Mouse (Mus musculus): ENCODE measurements around the gene Lrrc4b. TPM values are rescaled to one million over a fixed set of nuclear protein-coding genes. Genes with fewer than 3 reads are reported as not detected.

Lrrc4b gene
- polyA plus RNA-seq, 1 experiment from 2014 or later = 18.1 TPM

GRCm38 (mm10) chr7:44467811-44468411 is 39.1 kb downstream of the Lrrc4b start, which contains the start of gene Josd2:
TSS of gene Josd2 (plus strand) at chr7:44467980.
- Histone ChIP-seq H3K36me3 (replicated peaks) (no peaks in the 10 kb centered on the region; the same call in 1 of the 2 replicates), H3K4me1 (peaks cover 64% of the 10 kb centered on the region), H3K27ac (peak within 1 kb of the TSS; percentile 95), H3K4me2 (peak within 1 kb of the TSS; percentile 65), H3K9me3 (no peaks in the 10 kb centered on the region), H3K27me3 (replicated peaks) (no peaks in the 10 kb centered on the region), H3K9ac (peak within 1 kb of the TSS; percentile 55), H3K4me3 (peak within 1 kb of the TSS; percentile 52)
- WGBS = under 1% methylated on average over 42 of the region's 42 CpGs
- ATAC-seq (replicated peaks) = peak; percentile 91

- H3K4me1 ChIP-seq = peaks cover 64% of the 10 kb centered on the region
- WGBS = 50% methylated on average over 15 of the region's 15 CpGs
- no peak for ATAC-seq (replicated peaks)
Observed at GRCm38 (mm10) chr7:44468644-44469285, 39.9 kb downstream of the Lrrc4b start.

GRCm38 (mm10) chr7:44469677-44470675 is 41.2 kb downstream of the Lrrc4b start:
- WGBS = 91% methylated on average over 16 of the region's 16 CpGs
- Histone ChIP-seq H3K4me2 (no peak overlapping the region), H3K9me3 (no peaks in the 10 kb centered on the region), H3K27me3 (replicated peaks) (no peaks in the 10 kb centered on the region), H3K4me3 (no peak overlapping the region), H3K9ac (no peak overlapping the region), H3K27ac (peak overlapping the region; percentile 95), H3K4me1 (peaks cover 61% of the 10 kb centered on the region), H3K36me3 (replicated peaks) (no peaks in the 10 kb centered on the region)
- ATAC-seq (replicated peaks) = no peak

More at GRCm38 (mm10) chr7:44468644-44469285, 39.9 kb downstream of the Lrrc4b start:
- no peaks in the 10 kb centered on the region for H3K9me3 ChIP-seq
- no peaks in the 10 kb centered on the region for H3K27me3 ChIP-seq (replicated peaks)
- H3K4me2 ChIP-seq = peak overlapping the region; percentile 65
- peak overlapping the region; percentile 95 for H3K27ac ChIP-seq
- H3K4me3 ChIP-seq = peak overlapping the region; percentile 52
- peak overlapping the region; percentile 55 for H3K9ac ChIP-seq
- H3K36me3 ChIP-seq (replicated peaks) = no peaks in the 10 kb centered on the region

- Histone ChIP-seq H3K27me3 (replicated peaks) (no peaks in the 10 kb centered on the region), H3K36me3 (replicated peaks) (no peaks in the 10 kb centered on the region), H3K9me3 (no peaks in the 10 kb centered on the region), H3K4me3 (no peak overlapping the region), H3K27ac (no peak overlapping the region), H3K4me1 (peaks cover 57% of the 10 kb centered on the region), H3K4me2 (no peak overlapping the region), H3K9ac (no peak overlapping the region)
- WGBS = 89% methylated on average over 16 of the region's 16 CpGs
- no peak for ATAC-seq (replicated peaks)
Observed at GRCm38 (mm10) chr7:44470696-44471612, 42.1 kb downstream of the Lrrc4b start.

- Histone ChIP-seq H3K36me3 (replicated peaks) (no peaks in the 10 kb centered on the region), H3K9ac (no peak overlapping the region), H3K9me3 (no peaks in the 10 kb centered on the region), H3K4me2 (no peak overlapping the region), H3K27ac (no peak overlapping the region), H3K4me1 (peaks cover 48% of the 10 kb centered on the region), H3K4me3 (no peak overlapping the region), H3K27me3 (replicated peaks) (no peaks in the 10 kb centered on the region)
- 47% methylated on average over 6 of the region's 6 CpGs for WGBS
- no peak for ATAC-seq (replicated peaks)
Observed at GRCm38 (mm10) chr7:44471880-44472557, 43.2 kb downstream of the Lrrc4b start.

- WGBS = 25% methylated on average over 1 of the region's 1 CpGs
- no peak overlapping the region for H3K4me3 ChIP-seq
- H3K4me1 ChIP-seq = peaks cover 43% of the 10 kb centered on the region
- H3K9me3 ChIP-seq = no peaks in the 10 kb centered on the region
- no peak overlapping the region for H3K4me2 ChIP-seq
- ATAC-seq (replicated peaks) = no peak
- no peaks in the 10 kb centered on the region for H3K27me3 ChIP-seq (replicated peaks)
- H3K36me3 ChIP-seq (replicated peaks) = no peaks in the 10 kb centered on the region
- no peak overlapping the region for H3K27ac ChIP-seq
- peak overlapping the region; percentile 8; the same call in 1 of the 2 replicates for H3K9ac ChIP-seq
Observed at GRCm38 (mm10) chr7:44472558-44472885, 43.7 kb downstream of the Lrrc4b start.

- Histone ChIP-seq H3K27ac (no peak overlapping the region), H3K9ac (peak overlapping the region; percentile 8), H3K9me3 (no peaks in the 10 kb centered on the region), H3K4me2 (no peak overlapping the region), H3K4me1 (peaks cover 42% of the 10 kb centered on the region), H3K36me3 (replicated peaks) (no peaks in the 10 kb centered on the region), H3K27me3 (replicated peaks) (0 out of 2 replicates have a peak, but pooled peaks cover under 1% of the 10 kb centered on the region), H3K4me3 (no peak overlapping the region)
- ATAC-seq (replicated peaks) = no peak
- 55% methylated on average over 9 of the region's 9 CpGs for WGBS
Observed at GRCm38 (mm10) chr7:44472961-44473646, 44.3 kb downstream of the Lrrc4b start.

- Histone ChIP-seq H3K4me2 (no peak overlapping the region), H3K4me3 (no peak overlapping the region), H3K27me3 (replicated peaks) (peaks cover 5% of the 10 kb centered on the region; the same call in 1 of the 2 replicates), H3K27ac (peak overlapping the region; percentile 58), H3K4me1 (peaks cover 30% of the 10 kb centered on the region), H3K36me3 (replicated peaks) (no peaks in the 10 kb centered on the region), H3K9me3 (no peaks in the 10 kb centered on the region), H3K9ac (no peak overlapping the region)
- 10% methylated on average over 4 of the region's 4 CpGs for WGBS
- peak; percentile 67 for ATAC-seq (replicated peaks)
Observed at GRCm38 (mm10) chr7:44474419-44474818, 45.6 kb downstream of the Lrrc4b start.

- Histone ChIP-seq H3K4me2 (no peak overlapping the region), H3K36me3 (replicated peaks) (no peaks in the 10 kb centered on the region), H3K9ac (no peak overlapping the region), H3K27ac (peak overlapping the region; percentile 58; the same call in 1 of the 2 replicates), H3K4me3 (no peak overlapping the region), H3K27me3 (replicated peaks) (peaks cover 8% of the 10 kb centered on the region; the same call in 1 of the 2 replicates), H3K9me3 (no peaks in the 10 kb centered on the region), H3K4me1 (peaks cover 23% of the 10 kb centered on the region)
- 33% methylated on average over 5 of the region's 5 CpGs for WGBS
- ATAC-seq (replicated peaks) = no peak
Observed at GRCm38 (mm10) chr7:44475046-44475614, 46.3 kb downstream of the Lrrc4b start.

GRCm38 (mm10) chr7:44482836-44483435 is 54.1 kb downstream of the Lrrc4b start:
- H3K4me1 ChIP-seq = no peaks in the 10 kb centered on the region
- H3K9ac ChIP-seq = no peak overlapping the region
- ATAC-seq (replicated peaks) = no peak
- no peak overlapping the region for H3K4me3 ChIP-seq
- WGBS = 72% methylated on average over 3 of the region's 3 CpGs
- no peak overlapping the region for H3K4me2 ChIP-seq
- H3K27me3 ChIP-seq (replicated peaks) = peaks cover 15% of the 10 kb centered on the region
- no peaks in the 10 kb centered on the region for H3K36me3 ChIP-seq (replicated peaks)
- H3K27ac ChIP-seq = no peak overlapping the region
- H3K9me3 ChIP-seq = no peaks in the 10 kb centered on the region

Measured in midbrain, embryonic 15.5 days (tissue).